Mouse (Mus musculus): ENCODE measurements around the gene Tmem246.

DNA sequence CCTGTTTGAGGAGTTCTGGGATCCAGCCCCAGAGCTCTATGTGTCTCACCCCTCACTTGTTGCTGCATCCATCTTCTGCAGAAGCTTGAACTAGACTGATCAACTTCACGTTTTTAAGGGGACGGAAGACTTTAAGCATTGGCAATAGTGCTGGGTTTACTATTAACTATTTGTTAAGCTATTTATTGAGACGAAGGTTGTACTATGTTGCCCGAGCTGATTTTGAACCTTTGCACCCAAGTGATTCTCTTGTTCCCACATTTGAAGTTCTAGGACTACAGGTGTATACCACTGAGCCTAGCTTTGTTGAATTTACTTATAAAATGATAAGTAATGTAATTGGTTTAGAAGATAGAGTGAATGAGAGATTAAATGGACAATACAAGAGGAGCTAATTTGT, 26.2 kb upstream of the Tmem246 start:
- TF ChIP-seq CTCF (IDR thresholded peaks at IDR 0.05) (no peak), POLR2A (IDR thresholded peaks at IDR 0.05; ENCODE audit: insufficient read depth, low read depth, low read length) (no peak)

Measured in heart, adult 2 months (tissue).